Mouse (Mus musculus) brain, embryonic 18.5 days (tissue): ENCODE measurements around the gene Grb10.

ENCODE experiments used
- DNase-seq: peaks from one replicate; pipeline ENCODE4 v3.0.0-alpha.2; 2012; ENCODE audit warnings: low read depth, low spot score

Grb10 gene

GRCm38 (mm10) chr11:11968830-11969229 is 69.7 kb downstream of the Grb10 start:
- no peak for DNase-seq

DNA sequence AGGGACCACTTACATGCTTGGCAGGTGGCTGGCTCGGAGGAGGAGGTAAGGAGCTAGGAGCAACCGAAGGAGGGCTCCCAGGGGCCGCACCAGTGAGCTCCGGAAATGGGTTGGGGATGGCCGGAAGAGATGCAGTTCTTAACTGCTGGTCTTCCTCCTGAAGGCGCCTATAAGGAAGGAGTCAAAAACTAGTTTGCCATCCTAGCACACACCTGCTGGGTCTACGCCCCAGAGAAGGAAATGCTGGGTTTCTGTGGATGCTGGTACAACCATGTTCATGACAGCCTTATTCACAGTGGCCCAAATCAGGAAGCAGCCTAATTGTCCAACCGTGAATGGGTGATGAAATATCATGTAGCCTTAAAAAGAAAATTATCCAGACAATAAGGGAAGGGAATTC is 71.0 kb downstream of the Grb10 start:
- DNase-seq: no peak

- no peak for DNase-seq
Measured at GRCm38 (mm10) chr11:11966220-11966619, 72.3 kb downstream of the Grb10 start.

DNA sequence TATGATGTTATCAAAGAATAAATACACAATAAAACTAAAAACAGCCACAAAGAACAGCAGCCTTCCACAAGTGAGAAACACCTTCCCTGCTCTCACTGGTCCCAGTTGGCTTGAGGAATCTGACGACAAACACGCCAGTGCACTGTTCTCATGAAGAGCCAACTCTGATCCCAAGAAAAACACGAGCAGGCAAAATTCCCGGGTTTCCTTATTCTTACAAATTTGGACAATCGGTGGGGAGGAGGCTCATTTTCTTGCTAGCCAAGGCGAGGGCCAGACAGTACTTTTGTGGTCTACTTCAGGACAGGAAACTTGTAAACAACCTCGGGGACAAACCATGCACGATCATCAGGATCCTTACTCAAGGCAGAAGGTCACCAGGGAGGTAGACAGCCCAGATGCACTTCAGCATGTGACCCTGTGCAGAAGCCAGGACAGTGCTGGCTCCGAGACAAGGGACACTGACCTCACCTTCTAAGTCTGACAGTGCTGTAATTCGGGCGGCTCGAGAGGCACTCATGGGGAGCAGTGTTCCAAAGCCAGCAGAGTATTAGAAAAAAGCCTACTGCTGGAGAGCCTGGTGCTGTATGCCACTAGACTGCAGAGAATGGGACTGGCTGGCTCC is 72.9 kb downstream of the Grb10 start:
- DNase-seq: no peak

DNA sequence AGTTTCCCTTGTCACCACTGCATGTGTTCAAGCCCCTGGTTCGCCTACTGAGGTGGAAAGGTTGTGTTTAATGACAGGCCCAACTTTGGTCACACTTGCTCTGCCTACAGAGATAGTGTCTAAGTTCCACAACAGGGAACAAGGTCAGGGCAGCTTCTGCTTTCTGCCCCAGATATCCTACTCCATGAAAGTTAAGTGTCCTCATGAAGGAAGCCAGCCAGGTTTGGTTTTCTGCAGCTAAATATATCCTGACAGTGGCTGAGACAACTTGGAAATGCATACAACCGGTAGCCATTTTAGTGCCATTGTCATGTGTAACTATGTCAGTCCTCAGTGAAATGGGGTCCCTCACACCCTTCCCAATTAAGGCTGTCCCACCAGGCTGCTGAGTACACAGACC is 73.8 kb downstream of the Grb10 start:
- no peak for DNase-seq

GRCm38 (mm10) chr11:11963587-11963986 is 74.9 kb downstream of the Grb10 start:
- no peak for DNase-seq

DNA sequence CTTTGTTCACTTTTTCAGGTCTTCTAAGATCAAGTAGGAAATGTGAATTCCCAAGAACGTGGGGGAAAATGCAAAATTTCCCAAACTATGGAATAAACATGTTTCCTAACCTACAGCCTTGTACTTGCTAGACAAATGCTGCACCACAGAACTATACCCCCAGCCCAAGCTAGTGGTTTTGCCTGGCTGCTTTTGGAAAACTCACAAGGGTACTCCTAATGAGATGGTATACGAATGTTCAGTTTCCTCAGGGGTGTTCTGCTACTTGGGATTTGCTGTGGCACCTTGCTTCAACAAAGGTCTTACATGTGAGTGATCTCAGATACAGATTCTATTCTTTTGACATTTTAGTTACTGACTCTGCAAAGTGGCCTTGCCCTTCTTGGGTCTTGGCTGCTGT is 75.4 kb downstream of the Grb10 start:
- no peak for DNase-seq

- DNase-seq: no peak
Measured at GRCm38 (mm10) chr11:11962629-11962954, 75.9 kb downstream of the Grb10 start.

DNA sequence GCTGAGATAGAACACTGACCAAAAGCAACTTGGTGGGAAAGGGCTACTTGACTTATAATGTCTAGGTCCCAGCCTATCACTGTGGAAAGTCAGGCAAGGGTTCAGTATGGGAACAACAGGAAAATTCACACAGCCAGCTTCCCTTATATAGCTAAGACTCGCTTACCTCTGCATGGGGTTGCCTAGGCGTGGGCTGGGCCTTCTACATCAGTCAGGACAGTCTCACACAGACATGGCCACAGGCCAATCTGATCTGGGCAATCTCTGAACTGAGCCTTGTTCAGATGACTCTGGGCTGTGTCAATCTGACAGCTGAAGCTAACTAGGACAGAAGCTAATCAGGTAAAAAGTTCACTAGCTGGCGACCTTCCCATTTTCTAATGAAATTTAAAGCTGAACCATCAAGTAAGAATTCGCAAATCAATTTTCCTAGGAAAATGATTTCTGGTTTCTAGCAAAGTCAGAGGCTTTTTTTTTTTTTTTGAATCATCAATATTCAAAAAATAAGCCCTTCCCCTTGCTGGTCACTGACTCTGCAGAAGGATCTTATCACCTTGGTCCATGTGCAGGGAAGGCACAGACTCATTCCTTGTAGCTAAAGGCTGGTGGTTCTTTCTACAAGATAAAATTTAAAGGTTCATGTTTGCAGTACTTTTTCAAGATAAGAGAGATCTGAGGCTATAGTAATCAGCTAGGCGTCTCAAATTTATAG is 76.4 kb downstream of the Grb10 start:
- DNase-seq: no peak

- DNase-seq: no peak
Measured at GRCm38 (mm10) chr11:11960858-11961257, 77.6 kb downstream of the Grb10 start.

DNA sequence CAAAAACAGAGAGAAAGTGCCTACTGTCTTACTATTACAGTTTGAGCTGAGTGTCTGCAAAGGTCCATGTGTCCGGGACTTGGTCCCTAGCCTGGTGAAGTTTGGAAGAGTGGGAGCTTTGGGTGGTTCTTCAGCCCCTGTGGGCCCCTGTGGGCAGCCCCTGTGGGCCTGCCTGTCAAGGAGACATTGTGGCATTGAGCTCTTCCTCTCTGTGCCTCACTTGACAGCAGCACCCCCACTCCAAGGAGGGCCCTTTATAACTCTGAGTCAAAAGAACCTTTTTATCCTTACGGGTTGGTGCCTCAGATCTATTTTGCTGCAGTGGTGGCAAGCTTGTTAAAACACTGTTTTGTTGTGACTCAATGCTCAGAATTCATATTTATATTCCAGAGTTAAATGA is 78.3 kb downstream of the Grb10 start:
- DNase-seq: no peak

DNA sequence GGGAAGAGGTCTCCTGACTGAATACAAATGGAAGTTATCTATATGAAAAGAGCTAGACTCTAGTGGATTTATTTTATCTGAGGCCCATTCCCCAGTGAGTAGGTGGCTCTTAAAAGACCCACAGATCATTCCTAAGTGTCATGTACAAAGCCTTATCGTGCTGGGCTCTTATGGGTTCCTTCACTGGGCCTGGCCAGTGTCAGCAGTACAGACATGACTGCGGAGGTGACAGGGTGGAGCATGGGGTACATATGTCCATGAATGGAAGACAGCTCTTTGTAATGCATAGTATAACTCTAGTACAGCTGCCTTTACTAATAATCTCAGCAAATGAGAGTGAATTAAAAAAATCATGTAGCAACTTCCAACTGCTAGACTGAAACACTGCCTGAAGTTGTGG is 80.0 kb downstream of the Grb10 start:
- no peak for DNase-seq

DNA sequence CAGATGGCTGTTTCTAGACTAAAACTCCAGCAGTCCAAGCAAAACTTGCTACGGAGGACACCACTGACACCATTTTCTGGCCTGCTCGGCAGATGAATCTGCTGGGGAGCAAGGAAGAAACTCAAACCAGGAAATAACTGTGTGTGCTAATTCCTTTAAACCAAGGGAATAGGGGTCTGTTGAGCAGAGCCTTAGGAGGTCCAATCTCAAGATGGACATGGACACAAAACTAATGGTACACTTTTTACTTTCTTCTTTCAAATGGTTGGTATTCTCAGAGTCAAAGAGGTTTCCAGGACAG is 80.5 kb downstream of the Grb10 start:
- DNase-seq: no peak

- DNase-seq: no peak
Measured at GRCm38 (mm10) chr11:11957211-11958060, 81.0 kb downstream of the Grb10 start.

- DNase-seq: no peak
Measured at GRCm38 (mm10) chr11:11955783-11956182, 82.7 kb downstream of the Grb10 start.

GRCm38 (mm10) chr11:11954606-11955005 is 83.9 kb downstream of the Grb10 start:
- DNase-seq: no peak

GRCm38 (mm10) chr11:11954115-11954438 is 84.4 kb downstream of the Grb10 start:
- no peak for DNase-seq

DNA sequence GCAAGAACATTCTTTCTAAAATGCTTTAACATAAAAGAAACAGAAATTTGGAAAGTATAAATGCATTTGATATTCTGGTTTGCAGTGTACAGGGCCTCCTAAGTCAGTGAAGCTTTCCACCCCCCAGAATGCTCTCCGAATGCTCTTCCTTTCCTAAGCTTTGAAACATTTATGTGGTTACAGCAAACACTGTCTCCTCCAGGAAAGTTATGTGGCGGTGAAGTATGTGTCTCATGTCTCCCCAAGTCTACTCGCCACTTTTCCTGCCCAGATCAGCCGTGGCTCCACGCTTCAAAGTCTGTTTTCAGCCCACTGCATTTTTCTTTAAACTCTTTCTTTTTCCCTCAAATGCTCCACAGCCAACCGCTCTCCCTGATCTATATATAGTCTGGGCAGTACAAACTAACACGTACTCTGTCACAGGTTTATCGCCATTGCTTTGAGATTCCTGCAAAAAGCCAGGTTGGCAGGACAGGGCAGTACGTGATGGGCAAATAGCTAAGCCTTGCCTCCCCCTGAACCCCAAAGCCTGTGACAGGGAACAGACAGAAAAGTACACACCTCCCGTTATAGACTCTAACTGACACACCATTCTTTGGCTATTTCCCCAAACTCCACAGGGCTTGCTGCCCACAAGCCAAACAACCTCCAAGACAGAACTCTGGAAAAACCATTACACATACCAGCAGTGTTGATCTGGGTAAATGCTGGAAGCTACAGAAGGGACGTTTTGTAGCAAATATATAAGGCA is 84.9 kb downstream of the Grb10 start:
- DNase-seq: no peak

GRCm38 (mm10) chr11:11952569-11952968 is 85.9 kb downstream of the Grb10 start:
- no peak for DNase-seq

- no peak for DNase-seq
Measured at GRCm38 (mm10) chr11:11948988-11949365, 89.5 kb downstream of the Grb10 start.

DNA sequence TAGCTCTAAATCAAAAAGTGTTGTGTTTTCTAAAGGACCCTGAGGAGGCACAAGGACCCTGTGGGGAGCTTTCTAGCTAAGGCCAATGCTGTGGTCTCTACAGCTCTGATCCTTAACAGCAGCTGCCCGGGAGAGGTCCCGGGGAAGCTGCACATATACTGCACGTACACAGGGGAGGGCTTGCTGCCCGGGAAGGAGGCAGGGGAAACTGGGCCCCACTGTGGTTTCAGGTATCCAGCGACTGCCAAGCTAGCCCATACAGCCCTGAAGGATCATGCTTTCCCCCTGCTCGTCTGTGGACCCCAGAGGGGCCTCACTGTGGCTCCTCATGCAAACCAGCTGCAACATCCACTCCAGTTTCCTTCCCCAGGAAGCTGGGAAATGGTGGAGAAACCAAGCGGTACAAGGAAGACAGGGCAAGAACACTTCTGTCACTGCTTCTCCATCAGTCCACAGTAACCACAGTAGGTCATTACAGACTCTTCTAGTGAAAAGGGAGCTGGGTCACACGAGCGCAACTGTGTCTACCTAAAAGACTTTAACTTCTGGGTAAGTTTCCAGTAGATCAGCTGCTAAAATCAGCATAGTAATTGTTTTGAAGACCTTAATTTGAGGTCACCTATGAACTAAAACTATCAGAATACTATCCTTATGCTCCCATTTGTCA is 90.0 kb downstream of the Grb10 start:
- no peak for DNase-seq

GRCm38 (mm10) chr11:11947857-11948256 is 90.6 kb downstream of the Grb10 start:
- no peak for DNase-seq
